Mouse (Mus musculus) midbrain, embryonic 16.5 days (tissue): ENCODE measurements around the gene Myh11. TPM values are rescaled to one million over a fixed set of nuclear protein-coding genes. Genes with fewer than 3 reads are reported as not detected.

ENCODE experiments used
- ATAC-seq: fragments of 200-750 bp; cut with Nextera tagmentation; 2 replicates; pipeline ENCODE4 v1.8.0; 2017; ENCODE audit warnings: moderate TSS enrichment
- H3K27ac ChIP-seq: fragments of 300-500 bp; sonication (generic); 2 replicates; pipeline ENCODE4 v1.5.1; 2014; ENCODE audit warnings: mild to moderate bottlenecking, low read length, mixed read lengths
- H3K27me3 ChIP-seq: fragments of 300-500 bp; sonication (generic); 2 replicates; pipeline ENCODE4 v1.6.1; 2014; ENCODE audit warnings: low read depth, low read length, mixed read lengths; ENCODE audit not compliant: control insufficient read depth, insufficient read depth
- H3K36me3 ChIP-seq: fragments of 300-500 bp; sonication (generic); 2 replicates; pipeline ENCODE4 v1.6.1; 2014; ENCODE audit warnings: mild to moderate bottlenecking, low read length, moderate library complexity, mixed read lengths; ENCODE audit not compliant: control insufficient read depth, insufficient read depth
- H3K4me1 ChIP-seq: fragments of 300-500 bp; sonication (generic); 2 replicates; pipeline ENCODE4 v1.6.1; 2014; ENCODE audit warnings: mild to moderate bottlenecking, low read length, mixed read lengths; ENCODE audit not compliant: control insufficient read depth, insufficient read depth
- H3K4me2 ChIP-seq: fragments of 300-500 bp; sonication (generic); 2 replicates; pipeline ENCODE4 v1.6.1; 2014; ENCODE audit warnings: mild to moderate bottlenecking, low read length, mixed read lengths
- H3K4me3 ChIP-seq: fragments of 300-500 bp; sonication (generic); 2 replicates; pipeline ENCODE4 v1.5.1; 2014; ENCODE audit warnings: low read depth, mild to moderate bottlenecking, low read length, moderate library complexity, mixed read lengths
- H3K9ac ChIP-seq: fragments of 300-500 bp; sonication (generic); 2 replicates; pipeline ENCODE4 v1.6.1; 2014; ENCODE audit warnings: low read depth, low read length, mixed read lengths
- H3K9me3 ChIP-seq: fragments of 300-500 bp; sonication (generic); replicated peaks from 2 replicates; pipeline ENCODE4 v1.6.1; 2014; ENCODE audit warnings: mild to moderate bottlenecking, low read length, mixed read lengths; ENCODE audit not compliant: control insufficient read depth, poor library complexity, severe bottlenecking
- WGBS: fragments of 180-500 bp; shearing (Covaris S2); extraction: QIAGEN DNeasy Blood & Tissue Kit; methylation state at CpG from one replicate; pipeline ENCODE4 v1.1.7; 2014; 5-methylcytosine and 5-hydroxymethylcytosine counted together
- polyA plus RNA-seq: library from polyadenylated mRNA; unstranded; fragments of >200 nt; fragmentation: Nextera tagmentation; extraction: Ambion mirVana; gene quantifications from 2 replicates; pipeline ENCODE4 v1.2.1, GENCODE M21; 2015

Myh11 gene
- polyA plus RNA-seq, 1 experiment from 2014 or later = 0.59 TPM

- 29% methylated on average over 1 of the region's 1 CpGs for WGBS
- H3K27ac ChIP-seq = no peak overlapping the region
- no peaks in the 10 kb centered on the region for H3K4me1 ChIP-seq
- no peak overlapping the region for H3K4me2 ChIP-seq
- no peaks in the 10 kb centered on the region for H3K27me3 ChIP-seq
- no peak overlapping the region for H3K9ac ChIP-seq
- no peaks in the 10 kb centered on the region for H3K36me3 ChIP-seq
- no peak for ATAC-seq
- no peaks in the 10 kb centered on the region for H3K9me3 ChIP-seq
- H3K4me3 ChIP-seq = no peak overlapping the region
Observed at GRCm38 (mm10) chr16:14195427-14195826, 95.7 kb downstream of the Myh11 start.

- Histone ChIP-seq H3K4me2 (no peak overlapping the region), H3K9me3 (no peaks in the 10 kb centered on the region), H3K4me3 (no peak overlapping the region), H3K27me3 (no peaks in the 10 kb centered on the region), H3K27ac (no peak overlapping the region), H3K4me1 (no peaks in the 10 kb centered on the region), H3K36me3 (no peaks in the 10 kb centered on the region), H3K9ac (no peak overlapping the region)
- ATAC-seq = no peak
- 49% methylated on average over 9 of the region's 9 CpGs for WGBS
Observed at GRCm38 (mm10) chr16:14194164-14194950, 96.8 kb downstream of the Myh11 start.

GRCm38 (mm10) chr16:14185516-14185915, 105.7 kb downstream of the Myh11 start:
- ATAC-seq = no peak
- H3K4me1 ChIP-seq = no peaks in the 10 kb centered on the region
- no peaks in the 10 kb centered on the region for H3K36me3 ChIP-seq
- no peaks in the 10 kb centered on the region for H3K9me3 ChIP-seq
- no peaks in the 10 kb centered on the region for H3K27me3 ChIP-seq
- 95% methylated on average over 5 of the region's 5 CpGs for WGBS
- no peak overlapping the region for H3K27ac ChIP-seq
- no peak overlapping the region for H3K4me2 ChIP-seq
- no peak overlapping the region for H3K9ac ChIP-seq
- H3K4me3 ChIP-seq = no peak overlapping the region

- WGBS = 80% methylated on average over 1 of the region's 1 CpGs
- Histone ChIP-seq H3K27me3 (no peaks in the 10 kb centered on the region), H3K36me3 (no peaks in the 10 kb centered on the region), H3K4me2 (no peak overlapping the region), H3K4me3 (no peak overlapping the region), H3K9ac (no peak overlapping the region), H3K27ac (no peak overlapping the region), H3K4me1 (no peaks in the 10 kb centered on the region), H3K9me3 (no peaks in the 10 kb centered on the region)
- no peak for ATAC-seq
Observed at GRCm38 (mm10) chr16:14183856-14184255, 107.3 kb downstream of the Myh11 start.

- no peak overlapping the region for H3K9ac ChIP-seq
- H3K27me3 ChIP-seq = no peaks in the 10 kb centered on the region
- no peaks in the 10 kb centered on the region for H3K9me3 ChIP-seq
- H3K4me1 ChIP-seq = no peaks in the 10 kb centered on the region
- no peak overlapping the region for H3K4me3 ChIP-seq
- no peak for ATAC-seq
- H3K36me3 ChIP-seq = no peaks in the 10 kb centered on the region
- no peak overlapping the region for H3K27ac ChIP-seq
- 96% methylated on average over 5 of the region's 5 CpGs for WGBS
- H3K4me2 ChIP-seq = no peak overlapping the region
Observed at GRCm38 (mm10) chr16:14182360-14182759, 108.8 kb downstream of the Myh11 start.

- Histone ChIP-seq H3K4me2 (no peak overlapping the region), H3K9ac (no peak overlapping the region), H3K27me3 (no peaks in the 10 kb centered on the region), H3K27ac (no peak overlapping the region), H3K36me3 (no peaks in the 10 kb centered on the region), H3K9me3 (no peaks in the 10 kb centered on the region), H3K4me3 (no peak overlapping the region), H3K4me1 (no peaks in the 10 kb centered on the region)
- WGBS = 86% methylated on average over 6 of the region's 6 CpGs
- ATAC-seq = no peak
Observed at GRCm38 (mm10) chr16:14180163-14180733, 110.9 kb downstream of the Myh11 start.

- Histone ChIP-seq H3K4me3 (no peak overlapping the region), H3K9me3 (no peaks in the 10 kb centered on the region), H3K36me3 (no peaks in the 10 kb centered on the region), H3K4me1 (no peaks in the 10 kb centered on the region), H3K27ac (no peak overlapping the region), H3K9ac (no peak overlapping the region), H3K4me2 (no peak overlapping the region), H3K27me3 (no peaks in the 10 kb centered on the region)
- 83% methylated on average over 3 of the region's 3 CpGs for WGBS
- no peak for ATAC-seq
Observed at GRCm38 (mm10) chr16:14178041-14178440, 113.1 kb downstream of the Myh11 start.

- 97% methylated on average over 1 of the region's 1 CpGs for WGBS
- no peak for ATAC-seq
Observed at GRCm38 (mm10) chr16:14169706-14170105, 121.5 kb downstream of the Myh11 start.

GRCm38 (mm10) chr16:14166490-14166889, 124.7 kb downstream of the Myh11 start:
- 95% methylated on average over 4 of the region's 4 CpGs for WGBS
- H3K4me2 ChIP-seq = no peak overlapping the region

More at GRCm38 (mm10) chr16:14169706-14170105, 121.5 kb downstream of the Myh11 start:
- Histone ChIP-seq H3K4me3 (no peak overlapping the region), H3K27ac (no peak overlapping the region), H3K9me3 (no peaks in the 10 kb centered on the region), H3K36me3 (no peaks in the 10 kb centered on the region), H3K4me1 (no peaks in the 10 kb centered on the region), H3K4me2 (no peak overlapping the region), H3K9ac (no peak overlapping the region), H3K27me3 (no peaks in the 10 kb centered on the region)

More at GRCm38 (mm10) chr16:14166490-14166889, 124.7 kb downstream of the Myh11 start:
- Histone ChIP-seq H3K9me3 (no peaks in the 10 kb centered on the region), H3K27me3 (no peaks in the 10 kb centered on the region), H3K4me1 (peaks cover 6% of the 10 kb centered on the region; the same call in 1 of the 2 replicates), H3K9ac (no peak overlapping the region), H3K27ac (no peak overlapping the region), H3K36me3 (no peaks in the 10 kb centered on the region), H3K4me3 (no peak overlapping the region)
- no peak for ATAC-seq
